Mouse (Mus musculus): ENCODE measurements around the gene Myt1.

Myt1 gene

GRCm38 (mm10) chr2:181763006-181763830 lies at the start of gene Myt1:
Gene Myt1 (plus strand): TSS chr2:181763332.
- no peak for DNase-seq (ENCODE audit: low read depth)

DNA sequence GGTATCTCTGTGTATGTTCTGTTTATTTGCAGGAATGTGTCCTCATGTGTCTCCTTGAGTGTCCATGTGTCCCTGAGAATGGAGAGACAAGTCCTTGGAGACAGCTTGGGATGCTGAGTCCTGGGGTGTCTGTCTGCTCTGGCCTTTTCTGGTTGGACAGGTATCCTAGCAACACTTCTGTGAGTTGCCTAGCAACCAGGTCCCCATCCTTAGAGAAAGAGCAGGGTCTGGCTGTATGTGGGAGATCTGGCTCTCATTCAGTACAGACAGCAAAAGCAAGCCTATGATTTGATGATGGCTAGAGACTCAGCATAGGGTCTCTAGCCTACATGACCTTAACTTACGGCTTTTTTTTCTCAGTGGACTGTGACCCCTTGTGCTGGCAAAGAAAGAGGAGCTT lies 49.4 kb upstream of the Myt1 start:
- DNase-seq (ENCODE audit: low read depth), result no peak

GRCm38 (mm10) chr2:181714903-181715326 lies 48.2 kb upstream of the Myt1 start, which contains the start of gene Oprl1:
Gene Oprl1 (plus strand): TSS chr2:181715016.
- DNase-seq (ENCODE audit: low read depth), result no peak

- no peak for DNase-seq (ENCODE audit: low read depth)
Measured at GRCm38 (mm10) chr2:181715382-181715781, 47.8 kb upstream of the Myt1 start.

- no peak for DNase-seq (ENCODE audit: low read depth)
Measured at GRCm38 (mm10) chr2:181716991-181717390, 46.1 kb upstream of the Myt1 start.

GRCm38 (mm10) chr2:181720061-181720460 lies 43.1 kb upstream of the Myt1 start:
- no peak for DNase-seq (ENCODE audit: low read depth)

DNA sequence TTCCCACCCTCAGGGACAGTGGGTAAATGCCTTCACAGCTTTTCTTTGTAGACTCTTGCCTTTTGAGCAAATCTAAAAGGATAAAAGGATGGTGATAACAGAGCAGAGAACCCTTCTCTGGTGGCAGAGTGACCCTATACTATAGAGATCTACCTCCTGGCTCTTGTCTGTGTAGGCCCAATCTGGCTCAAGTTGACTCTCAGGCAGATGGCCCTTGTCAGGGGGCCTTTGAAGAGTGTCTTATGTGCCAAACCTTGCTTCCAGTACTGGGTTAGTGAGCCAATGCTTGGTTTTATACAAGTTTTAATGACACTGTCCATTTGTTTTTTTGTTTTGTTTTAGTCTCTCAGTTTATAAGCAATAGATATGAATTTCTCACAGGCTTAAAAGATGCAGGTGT lies 41.9 kb upstream of the Myt1 start:
- DNase-seq (ENCODE audit: low read depth), result no peak

DNA sequence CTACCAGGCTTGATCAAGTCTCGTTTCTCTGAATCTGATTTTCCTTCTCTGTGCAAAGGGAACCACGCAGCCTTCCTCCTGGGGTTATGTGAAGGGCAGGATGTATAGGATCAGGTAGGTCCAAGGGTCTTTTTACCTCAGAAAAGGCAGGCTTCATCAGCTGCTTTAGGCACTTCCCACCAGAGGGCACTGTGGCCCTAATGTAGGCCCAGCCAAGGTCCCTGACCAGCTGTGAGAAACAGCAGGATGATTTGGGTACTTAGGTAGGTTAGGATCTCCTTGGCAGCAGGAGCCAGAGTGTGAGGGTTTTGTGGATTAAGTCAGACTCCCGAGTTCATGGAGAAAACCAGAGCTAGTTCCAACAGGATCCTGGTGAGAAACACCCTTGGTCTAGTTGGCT lies 40.9 kb upstream of the Myt1 start:
- no peak for DNase-seq (ENCODE audit: low read depth)

GRCm38 (mm10) chr2:181727659-181728262 lies 35.4 kb upstream of the Myt1 start:
- DNase-seq (ENCODE audit: low read depth), result no peak

DNA sequence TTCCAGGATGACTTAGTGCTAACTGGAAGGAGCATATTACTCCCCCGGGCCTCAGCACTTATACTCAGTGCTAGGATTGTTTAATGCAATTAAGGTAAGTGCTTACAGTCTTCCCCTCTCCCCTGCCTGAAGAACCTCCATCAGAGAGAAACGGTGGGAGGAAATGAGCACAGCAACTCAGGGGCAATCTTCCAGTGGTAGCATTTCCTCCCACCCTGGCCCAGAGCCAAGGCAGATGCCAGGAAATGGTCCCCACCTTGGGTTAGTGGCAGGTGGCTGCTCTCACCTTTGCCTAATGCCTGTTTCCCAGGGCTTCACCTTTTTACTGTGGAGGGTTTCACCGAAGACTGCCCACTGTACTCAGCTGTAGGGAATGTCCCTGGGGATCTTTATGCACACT lies 33.1 kb upstream of the Myt1 start:
- DNase-seq (ENCODE audit: low read depth), result no peak

GRCm38 (mm10) chr2:181752626-181753025 lies 10.5 kb upstream of the Myt1 start:
- DNase-seq (ENCODE audit: low read depth), result no peak

DNA sequence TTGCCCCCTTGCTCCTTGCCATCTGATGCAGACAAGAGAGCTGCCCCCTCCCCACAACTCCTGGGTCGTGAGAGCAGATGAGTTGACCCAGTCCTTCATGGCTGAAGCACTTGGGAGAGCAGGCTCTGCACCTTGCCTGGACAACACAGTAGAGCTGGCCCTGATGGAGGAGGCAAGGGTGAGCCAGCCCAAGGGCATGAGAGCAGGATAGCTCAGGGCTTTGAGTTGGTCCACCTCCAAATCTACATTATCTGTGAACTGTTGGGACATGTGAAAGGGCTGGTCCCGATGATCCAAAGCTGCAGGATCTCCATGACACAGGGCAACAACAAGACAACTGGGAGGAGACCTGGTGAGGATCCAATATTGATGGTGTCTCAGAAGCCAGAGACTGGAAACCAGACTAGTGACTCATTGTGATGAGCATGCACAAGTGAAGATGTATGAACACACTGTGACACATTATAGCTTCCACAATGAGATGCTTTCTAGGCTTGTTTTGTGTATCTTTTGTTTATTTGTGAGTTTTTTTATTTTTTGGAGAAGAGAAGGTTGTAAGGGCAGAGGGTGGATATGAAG lies 4.9 kb upstream of the Myt1 start:
- no peak for DNase-seq (ENCODE audit: low read depth)

- no peak for DNase-seq (ENCODE audit: low read depth)
Measured at GRCm38 (mm10) chr2:181759041-181759440, 4.1 kb upstream of the Myt1 start.

DNA sequence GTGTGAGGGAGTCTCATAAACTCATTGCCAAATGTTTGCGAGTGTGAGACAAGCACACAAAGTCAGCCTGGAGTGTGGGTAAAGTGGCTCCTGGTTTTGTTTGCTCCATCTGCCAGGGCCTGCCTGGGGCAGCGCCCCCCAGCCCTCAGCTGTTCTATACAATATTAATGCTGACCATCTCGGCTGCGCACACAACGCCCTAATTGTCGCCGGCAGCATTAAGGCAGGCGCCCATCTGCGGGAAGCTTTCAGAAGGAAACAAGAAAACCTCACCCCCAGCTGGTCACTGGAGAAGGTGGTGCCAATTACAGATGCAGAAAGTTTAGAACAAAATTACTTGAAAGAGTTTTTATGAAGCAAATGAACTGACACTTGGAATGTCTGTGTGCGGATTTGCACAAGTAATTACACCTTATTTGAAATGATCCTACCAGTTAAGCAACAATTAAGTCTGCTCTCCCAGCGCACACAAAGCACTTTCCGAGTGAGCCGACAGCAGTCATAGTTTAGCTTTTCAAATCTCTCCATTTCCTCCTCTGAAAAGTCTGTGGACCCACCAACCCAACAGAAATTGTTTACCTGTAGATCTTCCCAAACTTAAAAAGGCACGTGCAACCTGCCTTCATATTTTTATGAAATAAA lies 875 bp downstream of the Myt1 start:
- no peak for DNase-seq (ENCODE audit: low read depth)

DNA sequence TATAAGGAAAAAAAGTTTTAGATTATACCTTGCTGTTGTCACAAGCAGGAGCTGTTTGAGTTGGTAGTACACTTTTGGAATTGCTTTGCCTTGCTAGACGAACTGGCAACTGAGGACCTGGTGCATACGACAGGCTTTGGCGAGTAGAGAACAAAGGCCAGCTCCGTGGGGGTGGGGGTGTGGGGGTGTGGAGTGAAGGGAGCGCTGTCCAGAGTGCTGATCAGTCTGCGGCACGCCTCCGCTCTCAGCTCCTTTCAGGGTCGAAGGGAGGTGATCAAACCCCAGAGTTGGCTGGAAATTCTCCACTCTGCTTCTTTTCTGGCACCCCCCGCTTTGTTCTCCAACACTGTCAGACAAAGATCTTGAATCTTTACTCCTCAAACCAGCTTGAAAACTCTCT lies 1.5 kb downstream of the Myt1 start:
- peak; percentile 9 for DNase-seq (ENCODE audit: low read depth)

DNA sequence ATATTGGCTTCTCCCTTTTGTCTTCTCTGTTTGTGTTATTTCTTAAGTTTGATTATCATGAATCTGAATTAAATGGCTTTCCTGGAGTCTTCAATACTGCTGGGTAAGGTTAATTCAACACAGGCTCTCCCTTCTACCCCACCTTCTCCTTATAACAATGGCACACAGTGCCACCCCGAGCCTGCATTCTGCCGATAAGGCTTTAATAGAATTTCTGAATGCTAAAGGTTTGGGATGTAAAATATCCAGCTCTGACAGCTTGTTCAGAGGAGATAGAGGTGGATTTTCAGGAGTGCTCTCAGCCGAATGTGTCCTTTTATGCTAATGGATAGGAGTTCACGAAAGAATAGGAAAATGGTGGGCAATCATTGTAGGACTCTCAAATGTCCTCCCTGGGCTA lies 2.1 kb downstream of the Myt1 start:
- no peak for DNase-seq (ENCODE audit: low read depth)

- no peak for DNase-seq (ENCODE audit: low read depth)
Measured at GRCm38 (mm10) chr2:181766672-181767557, 3.8 kb downstream of the Myt1 start.

DNA sequence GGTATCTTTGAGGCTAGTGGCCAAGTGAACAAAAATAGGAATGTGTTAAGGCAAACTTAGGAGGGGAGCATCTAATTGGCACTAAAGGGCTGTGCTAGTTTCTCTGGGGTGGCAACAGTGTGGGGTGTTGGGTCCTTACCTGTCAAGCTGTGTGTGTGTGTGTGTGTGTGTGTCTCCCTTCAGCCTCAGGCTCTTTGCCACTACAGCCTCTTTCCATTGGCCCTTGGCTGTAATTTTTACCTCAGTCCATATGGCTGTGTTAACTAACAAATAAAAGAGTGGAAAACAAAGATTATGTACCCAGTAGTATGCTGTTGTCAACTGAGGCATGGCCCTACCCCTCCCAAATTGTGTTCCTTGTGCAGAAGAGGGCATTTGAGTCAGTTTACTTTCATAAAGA lies 5.3 kb downstream of the Myt1 start:
- no peak for DNase-seq (ENCODE audit: low read depth)

DNA sequence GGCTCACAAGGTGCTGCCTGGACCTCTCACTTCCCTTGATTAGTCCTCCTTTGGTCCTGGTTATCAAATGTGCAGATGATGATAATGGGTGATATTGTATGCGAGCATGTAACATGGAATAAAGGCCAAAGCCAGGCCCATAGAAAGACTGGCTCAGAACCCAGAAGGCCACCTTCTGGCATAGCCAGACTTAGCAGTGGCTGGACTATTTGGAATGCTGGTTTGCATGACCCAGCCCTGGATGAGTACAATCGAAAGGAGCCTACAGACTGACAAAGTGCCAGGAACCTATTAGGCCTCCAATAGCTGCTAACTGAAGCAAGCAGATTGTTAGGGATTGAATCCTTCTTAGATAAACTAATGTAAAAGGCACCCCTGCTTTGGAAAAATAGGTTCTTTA lies 6.3 kb downstream of the Myt1 start:
- no peak for DNase-seq (ENCODE audit: low read depth)

DNA sequence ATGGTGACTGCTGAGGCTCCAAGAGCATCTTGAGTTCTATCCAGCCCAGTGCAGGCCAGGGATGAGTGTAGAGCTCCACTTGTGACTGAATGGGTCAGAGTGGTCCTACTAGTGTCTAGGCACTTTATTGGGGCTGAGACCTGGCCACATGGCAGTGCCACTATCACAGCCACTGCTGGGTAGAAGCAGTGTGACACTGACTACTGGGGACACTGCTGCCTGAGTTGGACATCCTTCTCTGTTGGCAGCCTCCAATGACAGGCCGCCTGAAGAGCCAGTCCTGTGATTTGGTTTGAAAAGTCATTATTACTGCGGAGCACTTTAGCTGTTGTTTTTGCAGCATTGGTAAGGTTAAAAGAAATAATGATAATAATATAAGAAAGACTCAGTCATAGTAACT lies 10.1 kb downstream of the Myt1 start:
- no peak for DNase-seq (ENCODE audit: low read depth)

DNA sequence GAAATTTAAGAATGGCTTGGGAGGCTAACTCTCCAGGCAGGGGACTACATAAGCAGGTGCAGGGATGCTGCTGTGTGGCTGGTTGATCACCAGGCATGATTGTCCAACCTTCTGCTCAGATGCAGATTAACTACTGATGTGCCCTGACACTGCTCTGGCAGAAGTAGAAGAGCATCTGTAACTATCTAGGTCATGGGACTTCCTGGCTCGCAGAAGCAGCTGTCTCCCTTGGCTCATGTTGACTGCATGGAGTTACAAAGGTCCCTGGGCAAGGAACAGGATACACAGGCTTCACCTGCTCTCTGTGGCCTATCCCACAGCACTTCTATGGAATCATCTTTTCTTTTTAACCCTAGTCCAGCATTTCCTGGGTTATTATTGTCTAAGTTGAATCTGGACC lies 12.7 kb downstream of the Myt1 start:
- DNase-seq (ENCODE audit: low read depth), result no peak

DNA sequence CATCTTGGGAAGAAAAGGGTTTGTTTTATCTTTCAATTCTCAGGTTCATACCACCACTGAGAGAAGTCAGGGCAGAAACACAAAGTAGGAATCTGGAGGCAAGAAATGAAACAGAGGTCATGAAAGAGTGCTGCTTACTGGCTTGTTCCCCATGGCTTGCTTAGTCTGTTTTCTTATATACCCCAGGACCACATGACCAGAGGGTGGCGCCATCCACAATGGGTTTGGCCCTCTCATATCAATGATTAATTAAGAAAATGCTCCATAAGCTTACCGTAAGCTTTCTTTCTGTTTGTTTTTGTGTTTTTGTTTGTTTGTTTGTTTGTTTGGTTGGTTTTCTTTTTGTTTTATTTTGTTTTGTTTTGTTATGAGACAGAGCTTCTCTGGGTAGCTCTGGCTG lies 14.6 kb downstream of the Myt1 start:
- DNase-seq (ENCODE audit: low read depth), result peak; percentile 31

Measured in c-Kit-positive CD71-positive TER-119-negative erythroid progenitor cells, embryonic 14.5 days (primary cell).